Mouse (Mus musculus) thymus, adult 18-20 months (tissue): ENCODE measurements around the gene Pacsin1.

Source experiments
- DNase-seq, 2 experiments: peaks; one replicate each; pipeline ENCODE4 v3.0.0; 2022; ENCODE audit warnings: mixed read lengths in 2 of 2

The Pacsin1 gene

GRCm38 (mm10) chr17:27726527-27726926 lies 71.2 kb downstream of the Pacsin1 start:
- DNase-seq, result no peak

GRCm38 (mm10) chr17:27728770-27729169 lies 73.5 kb downstream of the Pacsin1 start, which contains the start of gene Spdef:
Gene Spdef (minus strand): TSS chr17:27728955.
- DNase-seq, result no peak

- no peak for DNase-seq
Measured at GRCm38 (mm10) chr17:27732152-27732551, 76.8 kb downstream of the Pacsin1 start.

- no peak for DNase-seq
Measured at GRCm38 (mm10) chr17:27732694-27733093, 77.4 kb downstream of the Pacsin1 start.

- no peak for DNase-seq
Measured at GRCm38 (mm10) chr17:27734344-27735073, 79.2 kb downstream of the Pacsin1 start.

- no peak for DNase-seq
Measured at GRCm38 (mm10) chr17:27740961-27741360, 85.7 kb downstream of the Pacsin1 start.

GRCm38 (mm10) chr17:27746446-27746845 lies 91.1 kb downstream of the Pacsin1 start:
- DNase-seq, result no peak

GRCm38 (mm10) chr17:27748123-27748522 lies 92.8 kb downstream of the Pacsin1 start:
- DNase-seq, result no peak

GRCm38 (mm10) chr17:27750451-27750942 lies 95.2 kb downstream of the Pacsin1 start:
- DNase-seq, result no peak

- DNase-seq, result no peak
Measured at GRCm38 (mm10) chr17:27751314-27752202, 96.2 kb downstream of the Pacsin1 start.

GRCm38 (mm10) chr17:27760169-27760568 lies 104.9 kb downstream of the Pacsin1 start:
- DNase-seq, result no peak
